Comparison of ENCODE assay signal across 17 mouse cellular contexts in genomic region chr5:144178216-144178615, GRCm38 (mm10). TPM values are rescaled to one million over a fixed set of nuclear protein-coding genes. Genes with fewer than 3 reads are reported as not detected.
"Had no signal": no experiment of that assay in that cellular context is flagged by ENCODE, and none has a peak within 500 bp of the region (broad histone marks: within the 10 kb centered on the region; RNA-seq: fewer than 3 reads in every experiment).

No protein-coding gene starts in this region.

- H3K27me3 ChIP-seq: lung, embryonic 15.5 days; megakaryocyte, embryonic 14.5 days; midbrain, embryonic 13.5 days; midbrain, embryonic 15.5 days; neural tube, embryonic 12.5 days; stomach, embryonic 15.5 days had no signal

- H3K4me3 ChIP-seq: lung, embryonic 15.5 days; megakaryocyte, embryonic 14.5 days; midbrain, embryonic 13.5 days; midbrain, embryonic 15.5 days; neural tube, embryonic 12.5 days; stomach, embryonic 15.5 days had no signal

- DNase-seq: lung, adult 2 months; lung, postnatal 14 days; lung, postnatal 36 days; right cerebral cortex, postnatal 14 days; thymus, adult 2 months; thymus, postnatal 25 days; thymus, postnatal 4 days had no signal

- ATAC-seq: lung, postnatal 0 days; midbrain, embryonic 13.5 days; midbrain, embryonic 15.5 days had no signal

- H3K9me3 ChIP-seq: lung, embryonic 15.5 days; megakaryocyte, embryonic 14.5 days; midbrain, embryonic 13.5 days; midbrain, embryonic 15.5 days; neural tube, embryonic 12.5 days; stomach, embryonic 15.5 days had no signal

- H3K27ac ChIP-seq: lung, embryonic 15.5 days; macrophage; midbrain, embryonic 13.5 days; midbrain, embryonic 15.5 days; neural tube, embryonic 12.5 days; stomach, embryonic 15.5 days; stomach, postnatal 0 days had no signal

- H3K4me1 ChIP-seq: midbrain, embryonic 13.5 days; midbrain, embryonic 15.5 days; neural tube, embryonic 12.5 days had no signal

- H3K4me2 ChIP-seq: lung, embryonic 15.5 days; midbrain, embryonic 13.5 days; midbrain, embryonic 15.5 days; neural tube, embryonic 12.5 days; stomach, embryonic 15.5 days had no signal

- H3K9ac ChIP-seq: lung, embryonic 15.5 days; midbrain, embryonic 13.5 days; midbrain, embryonic 15.5 days; neural tube, embryonic 12.5 days; stomach, embryonic 15.5 days had no signal

RNA-seq across cellular contexts. Expression of gene Bhlha15, which starts 11.9 kb away (rescaled TPM):
- total RNA-seq: midbrain, postnatal 0 days had no signal
- polyA plus RNA-seq: macrophage had no signal
